ENCODE assay signal across 9 mouse cellular contexts in genomic region chr11:94939280-94939679, GRCm38 (mm10). TPM values are rescaled to one million over a fixed set of nuclear protein-coding genes. Genes with fewer than 3 reads are reported as not detected.
DNase-seq lines count a peak whose midpoint lies in the region; ATAC-seq lines count a peak whose summit lies in the region.
"Had no signal": no experiment of that assay in that cellular context is flagged by ENCODE, and none has a peak within 500 bp of the region (broad histone marks: within the 10 kb centered on the region; RNA-seq: fewer than 3 reads in every experiment).

No protein-coding gene starts in this region.

- no peak for ATAC-seq in forebrain, embryonic 14.5 days
- ATAC-seq in forebrain, embryonic 15.5 days (replicated peaks): no peak

- H3K27ac ChIP-seq in forebrain, embryonic 14.5 days (ENCODE audit: low read depth, low read length): no peak overlapping the region
- H3K27ac ChIP-seq in forebrain, embryonic 15.5 days (replicated peaks): no peak overlapping the region

- H3K4me1 ChIP-seq in forebrain, embryonic 14.5 days (ENCODE audit: control insufficient read depth, insufficient read depth, low read length): peaks cover 8% of the 10 kb centered on the region
- H3K4me1 ChIP-seq in forebrain, embryonic 15.5 days: peaks cover 15% of the 10 kb centered on the region

- 20% methylated on average over 4 of the region's 4 CpGs for WGBS in forebrain, embryonic 14.5 days
- WGBS in forebrain, embryonic 15.5 days: 21% methylated on average over 4 of the region's 4 CpGs

- H3K9ac ChIP-seq in forebrain, embryonic 14.5 days (ENCODE audit: low read length): no peak overlapping the region
- H3K9ac ChIP-seq in forebrain, embryonic 15.5 days (replicated peaks): no peak overlapping the region

- H3K36me3 ChIP-seq in forebrain, embryonic 14.5 days (ENCODE audit: control insufficient read depth, insufficient read depth, low read length): no peaks in the 10 kb centered on the region
- H3K36me3 ChIP-seq in forebrain, embryonic 15.5 days: no peaks in the 10 kb centered on the region

- peak; percentile 77 for DNase-seq in forebrain, embryonic 14.5 days (ENCODE audit: low spot score)
- DNase-seq in T-cell, adult 2 months (ENCODE audit: low spot score): peak; percentile 47
- peak; percentile 80 for DNase-seq in embryo, embryonic 11 days
- peak; percentile 84 to 89 for DNase-seq in heart, postnatal 14 days
- DNase-seq in layer of hippocampus, postnatal 25 days (ENCODE audit: extremely low spot score in 1 of 2, low spot score in 1 of 2): peak; percentile 74 to 89
- DNase-seq in lung, postnatal 36 days: peak; percentile 89
- peak; percentile 17 to 47 for DNase-seq in spleen, postnatal 36 days (ENCODE audit: low spot score in 2 of 2)

- no peak overlapping the region for H3K4me3 ChIP-seq in forebrain, embryonic 14.5 days (ENCODE audit: low read depth, low read length)
- no peak overlapping the region for H3K4me3 ChIP-seq in forebrain, embryonic 15.5 days

- H3K4me2 ChIP-seq in forebrain, embryonic 14.5 days (ENCODE audit: low read length): no peak overlapping the region
- H3K4me2 ChIP-seq in forebrain, embryonic 15.5 days (replicated peaks): no peak overlapping the region

- intact Hi-C loops in heart, postnatal 14 days (cut with DNase I): loop anchor here (1.0 to 5.0 kb wide), 5 partner anchors 31 to 207 kb away; partner anchors contain the start of gene Pdk2

- peaks cover 42% of the 10 kb centered on the region for H3K27me3 ChIP-seq in forebrain, embryonic 14.5 days (replicated peaks; ENCODE audit: control insufficient read depth, insufficient read depth, low read length)
- peaks cover 46% of the 10 kb centered on the region for H3K27me3 ChIP-seq in forebrain, embryonic 15.5 days

- H3K9me3 ChIP-seq in forebrain, embryonic 14.5 days (replicated peaks; ENCODE audit: control insufficient read depth, low read length): no peaks in the 10 kb centered on the region
- no peaks in the 10 kb centered on the region for H3K9me3 ChIP-seq in forebrain, embryonic 15.5 days

RNA-seq across cellular contexts. Expression of gene Col1a1, which starts 3.3 kb away (rescaled TPM):
- 20.6 and 41.7 TPM in 2 replicates for polyA plus RNA-seq in forebrain, embryonic 14.5 days (2014; fragmentation: Nextera tagmentation; extraction: Ambion mirVana)
- 40.2 and 40.5 TPM in 2 replicates for polyA plus RNA-seq in forebrain, embryonic 15.5 days (2015; fragmentation: Nextera tagmentation; extraction: Ambion mirVana)
- total RNA-seq in heart, postnatal 14 days (2021): 100 to 1,000 TPM; 475 to 551 TPM
- total RNA-seq in layer of hippocampus, postnatal 25 days (2021): 10 to 100 TPM; 18.5 to 19.2 TPM

RNA-seq across cellular contexts. Expression of gene Hils1, which starts 28.1 kb away (rescaled TPM):
- polyA plus RNA-seq in forebrain, embryonic 14.5 days (2014; fragmentation: Nextera tagmentation; extraction: Ambion mirVana): not detected in 2 replicates
- not detected in 2 replicates for polyA plus RNA-seq in forebrain, embryonic 15.5 days (2015; fragmentation: Nextera tagmentation; extraction: Ambion mirVana)
- total RNA-seq in heart, postnatal 14 days (2021): not detected
- not detected for total RNA-seq in layer of hippocampus, postnatal 25 days (2021)
- polyA plus RNA-seq: neural tube, embryonic 14.5 days had no signal

RNA-seq across cellular contexts. Expression of gene Sgca, which starts 36.8 kb away (rescaled TPM):
- polyA plus RNA-seq in forebrain, embryonic 14.5 days (2014; fragmentation: Nextera tagmentation; extraction: Ambion mirVana): not detected in 2 replicates
- polyA plus RNA-seq in forebrain, embryonic 15.5 days (2015; fragmentation: Nextera tagmentation; extraction: Ambion mirVana): not detected in 2 replicates
- 100 to 1,000 TPM; 135 to 139 TPM for total RNA-seq in heart, postnatal 14 days (2021)
- total RNA-seq in layer of hippocampus, postnatal 25 days (2021): under 1 TPM; 0.44 to 0.45 TPM
- polyA plus RNA-seq: neural tube, embryonic 14.5 days had no signal

RNA-seq across cellular contexts. Expression of gene Ppp1r9b, which starts 51.6 kb away (rescaled TPM):
- 20.8 and 21.8 TPM in 2 replicates for polyA plus RNA-seq in forebrain, embryonic 14.5 days (2014; fragmentation: Nextera tagmentation; extraction: Ambion mirVana)
- 23.0 and 23.9 TPM in 2 replicates for polyA plus RNA-seq in forebrain, embryonic 15.5 days (2015; fragmentation: Nextera tagmentation; extraction: Ambion mirVana)
- total RNA-seq in heart, postnatal 14 days (2021): 10 to 100 TPM; 50.5 to 52.1 TPM
- 100 to 1,000 TPM; 926 to 939 TPM for total RNA-seq in layer of hippocampus, postnatal 25 days (2021)

Comparison
In these comparisons a context has a peak if more than half of its experiments do, and no peak if none do; other contexts are left out.
1. DNase-seq: peak in every context shown above with its lines; median percentile 89 in lung, postnatal 36 days; 86 in heart, postnatal 14 days; 82 in layer of hippocampus, postnatal 25 days; 80 in embryo, embryonic 11 days; 77 in forebrain, embryonic 14.5 days; 47 in T-cell, adult 2 months; 32 in spleen, postnatal 36 days.
2. RNA of gene Col1a1, which starts 3.3 kb away (total RNA-seq): 475 to 551 TPM in heart, postnatal 14 days; 18.5 to 19.2 TPM in layer of hippocampus, postnatal 25 days; every median in the first group is over 10 times any median in the second.
3. RNA of gene Sgca, which starts 36.8 kb away (total RNA-seq): 135 to 139 TPM in heart, postnatal 14 days; 0.44 to 0.45 TPM in layer of hippocampus, postnatal 25 days; every median in the first group is over 10 times any median in the second.